Mouse (Mus musculus) cerebellum, adult 11 months (tissue): ENCODE results near the gene Tjp1.
A peak's percentile ranks its signal among the peaks of the same experiment; 100 is the strongest.

Experiments
- DNase-seq: peaks from one replicate; pipeline ENCODE4 v3.0.0; 2022

Gene Tjp1

DNA sequence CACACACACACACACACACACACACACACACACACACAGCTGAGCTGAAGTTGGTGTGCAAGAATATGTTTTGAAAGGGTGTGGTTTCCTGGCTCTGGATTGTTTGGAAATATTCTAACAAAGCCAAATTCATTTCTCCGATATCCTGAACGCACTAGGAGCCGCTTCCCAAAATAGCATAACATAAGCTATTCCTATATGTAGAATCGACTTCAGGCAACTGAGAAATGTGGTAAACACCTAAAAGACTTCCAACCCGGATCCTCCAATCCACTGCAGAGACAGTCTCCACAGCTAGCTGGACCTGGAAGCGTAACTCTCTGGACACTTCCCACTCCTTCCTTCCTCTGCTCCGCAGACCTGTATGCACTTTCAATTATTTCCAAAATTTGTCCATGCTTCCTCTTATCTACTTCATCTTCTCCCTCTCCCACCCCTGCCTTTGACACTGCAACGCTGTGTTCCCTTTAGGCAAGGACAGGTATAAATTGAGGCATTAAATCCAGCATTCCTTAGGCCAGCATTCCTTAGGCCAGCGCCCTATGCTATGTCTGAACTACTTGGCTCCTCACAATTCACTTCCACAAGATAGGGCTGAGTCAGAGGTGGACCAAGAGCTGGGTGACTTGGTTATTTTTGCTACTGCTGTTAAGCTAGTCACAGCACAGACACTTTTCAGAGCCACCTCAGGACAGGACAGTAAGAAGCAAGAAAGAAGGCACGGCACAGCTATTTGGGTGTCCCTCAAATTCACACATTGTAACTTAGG lies 144.9 kb downstream of the Tjp1 start:
- no peak for DNase-seq

GRCm38 (mm10) chr7:65381896-65382295 lies 145.7 kb downstream of the Tjp1 start:
- DNase-seq: no peak

DNA sequence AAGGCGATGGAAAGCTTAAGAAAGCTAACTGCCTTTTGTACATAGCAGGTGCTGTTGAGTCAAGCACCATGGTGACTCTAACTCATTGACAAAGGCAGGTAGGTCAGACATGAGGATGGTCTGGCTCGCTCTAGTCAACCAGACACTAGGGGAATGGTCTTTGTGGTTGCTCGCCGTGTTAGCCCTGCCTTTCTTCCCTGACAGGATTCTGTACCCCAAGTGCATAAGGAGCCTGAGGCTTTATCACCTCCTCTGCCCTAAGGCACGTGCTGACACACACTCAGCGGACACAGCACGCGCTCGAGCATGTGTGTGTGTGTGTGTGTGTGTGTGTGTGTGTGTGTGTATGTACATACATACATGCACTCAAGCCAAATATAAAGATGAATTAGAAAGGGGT lies 146.9 kb downstream of the Tjp1 start:
- DNase-seq: no peak

DNA sequence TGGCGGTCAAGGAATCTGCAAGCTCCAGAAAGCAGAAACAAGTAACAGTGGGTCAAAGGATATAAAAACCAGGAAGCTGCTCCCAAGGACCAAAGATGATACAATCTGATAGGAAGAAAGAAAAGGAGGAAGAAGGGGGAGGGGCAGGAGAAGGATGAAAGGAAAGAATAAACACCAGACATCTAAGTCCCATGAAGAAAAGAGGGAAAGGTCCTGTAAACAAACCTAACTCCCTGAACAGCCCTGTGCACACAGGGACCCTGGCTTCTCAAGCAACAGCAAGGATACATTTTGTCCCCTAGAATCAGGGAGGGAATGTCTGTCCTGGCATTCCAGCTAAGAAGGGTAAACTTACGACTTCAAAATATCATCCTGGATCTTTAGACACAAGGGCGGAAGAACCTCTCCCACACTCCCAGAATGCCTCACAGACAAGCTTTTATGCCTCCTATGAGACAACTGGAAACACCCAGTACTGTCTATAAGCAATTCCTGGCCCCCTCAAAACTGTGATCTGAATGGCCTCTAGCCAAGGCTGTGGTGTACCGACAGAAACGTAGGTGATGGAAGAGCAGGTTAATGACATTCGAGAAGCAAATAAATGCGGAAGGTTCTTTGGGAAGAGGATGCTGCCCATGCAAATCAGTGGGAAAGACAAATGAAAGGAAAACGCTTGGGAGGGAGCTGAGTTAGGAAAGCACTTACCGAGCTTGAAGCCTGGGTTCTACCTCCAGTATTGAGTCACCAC lies 148.6 kb downstream of the Tjp1 start:
- no peak for DNase-seq

DNA sequence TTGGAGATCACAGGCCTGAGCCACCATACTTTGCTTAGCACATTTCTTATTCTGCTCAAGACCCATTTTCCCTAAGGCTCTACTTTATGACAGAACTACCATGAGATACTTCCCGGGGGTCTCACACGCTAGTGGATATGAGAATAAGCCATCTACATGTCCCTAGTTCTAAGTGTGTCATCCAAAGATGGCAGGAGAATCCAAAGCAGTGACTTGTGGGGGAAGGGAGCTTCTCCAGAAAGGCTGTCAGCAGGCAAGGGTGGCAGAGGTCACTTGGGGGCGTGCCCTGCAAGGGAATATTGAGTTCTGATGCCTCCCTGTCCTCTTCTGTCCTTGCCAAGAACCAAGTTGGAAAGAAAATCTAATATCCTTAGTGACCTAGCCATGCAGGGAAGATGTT lies 150.1 kb downstream of the Tjp1 start:
- no peak for DNase-seq

- DNase-seq: no peak
Observed at GRCm38 (mm10) chr7:65375621-65376020, 152.0 kb downstream of the Tjp1 start.

DNA sequence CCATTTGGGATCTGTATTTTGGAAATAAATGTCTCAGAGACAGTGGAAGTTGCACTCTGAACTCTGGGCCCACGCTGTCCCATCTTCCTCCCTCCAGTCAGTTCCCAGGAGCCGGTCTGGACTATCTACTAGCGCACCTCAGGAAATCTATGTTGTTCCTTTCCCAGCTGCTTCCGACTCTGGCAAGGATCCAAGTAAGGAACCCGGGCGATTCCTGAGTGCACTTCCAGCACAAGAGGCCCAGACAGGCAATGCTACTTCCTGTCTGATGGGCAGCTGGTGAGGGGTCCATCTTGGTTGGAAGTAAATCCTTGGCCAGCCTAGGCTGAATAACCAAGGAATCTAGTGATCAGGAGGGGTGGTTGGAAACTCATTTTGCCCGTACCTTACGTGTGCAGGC lies 152.4 kb downstream of the Tjp1 start:
- DNase-seq: no peak

GRCm38 (mm10) chr7:65373336-65373735 lies 154.2 kb downstream of the Tjp1 start:
- DNase-seq: no peak

- no peak for DNase-seq
Observed at GRCm38 (mm10) chr7:65371765-65372164, 155.8 kb downstream of the Tjp1 start.

DNA sequence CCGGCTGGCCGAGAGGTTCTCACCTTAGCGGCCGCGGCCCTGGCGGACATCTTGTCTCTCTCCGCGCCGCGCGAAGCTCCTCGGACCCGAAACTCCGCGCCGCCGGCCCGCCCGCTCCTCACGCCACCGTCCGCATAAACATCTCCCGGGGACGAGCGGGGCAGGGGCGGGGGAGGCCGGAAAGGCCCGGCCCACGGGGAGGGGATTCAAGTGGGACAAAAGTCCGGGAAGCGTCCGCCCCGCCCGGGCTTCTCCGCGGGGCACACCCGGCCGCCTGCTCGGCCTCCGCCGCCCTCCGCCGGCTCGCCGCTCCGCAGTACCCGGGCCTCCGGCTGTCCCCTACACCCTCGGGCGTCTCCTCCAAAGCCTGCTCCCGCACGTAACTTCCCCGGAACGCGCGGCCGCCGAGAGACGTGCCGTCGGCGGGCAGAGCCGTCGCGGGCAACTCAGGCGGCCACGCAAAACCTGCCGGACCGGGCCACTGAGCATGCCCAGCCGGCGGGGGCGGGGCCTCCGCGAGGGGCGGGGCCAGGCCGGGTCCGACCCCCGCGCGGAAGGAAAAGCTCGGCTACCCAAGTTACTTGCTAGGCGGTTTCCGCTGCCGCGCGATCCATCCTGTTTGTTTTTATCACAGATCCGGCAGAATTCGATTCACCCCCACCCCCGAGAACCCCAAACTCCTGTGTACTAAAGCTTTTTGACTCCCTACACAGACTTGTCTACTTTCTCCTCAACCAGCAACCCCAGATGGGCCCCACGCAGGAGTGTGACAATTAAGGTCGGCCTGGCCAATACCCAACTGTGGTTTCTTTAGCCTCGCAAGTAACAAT lies 156.6 kb downstream of the Tjp1 start:
- DNase-seq: peak; percentile 64

DNA sequence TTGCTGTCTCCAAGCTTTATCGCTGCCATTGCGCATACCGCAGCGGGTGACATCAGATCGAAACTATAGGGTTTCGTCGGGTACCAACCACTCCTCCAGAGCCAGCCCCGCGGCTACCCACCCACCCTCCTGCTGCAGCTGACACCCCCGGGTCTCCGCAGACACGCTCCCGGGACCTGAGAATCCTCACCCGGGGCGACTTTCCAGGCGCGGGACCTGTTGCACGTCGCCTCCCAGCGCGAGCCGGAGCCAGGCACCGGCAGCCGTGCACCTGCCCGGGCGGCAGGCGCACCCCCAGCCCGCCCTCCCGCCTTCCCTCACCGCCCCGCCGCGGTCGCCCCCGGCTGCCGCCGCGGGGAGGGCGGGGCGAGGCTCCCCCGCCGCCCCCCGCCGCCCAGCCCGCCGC lies 157.2 kb downstream of the Tjp1 start:
- no peak for DNase-seq

DNA sequence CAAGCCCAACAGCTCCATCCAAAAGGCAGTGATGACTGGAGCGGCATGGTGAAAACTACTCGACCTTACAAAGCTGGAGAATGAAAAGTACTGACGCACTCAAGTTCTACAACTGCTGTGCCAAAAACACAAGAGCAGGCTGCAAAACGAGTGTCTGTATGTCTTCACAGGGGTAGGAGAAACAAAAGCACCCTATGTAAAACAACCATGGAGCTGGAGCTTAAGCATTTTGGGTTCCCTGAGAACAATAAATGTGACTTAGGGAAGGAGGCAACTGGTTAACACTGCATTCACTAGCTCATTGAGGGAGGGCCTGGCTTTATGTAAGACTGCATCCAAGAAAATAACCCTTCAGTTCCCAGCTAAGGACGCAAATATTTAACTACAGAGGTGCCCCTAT lies 158.5 kb downstream of the Tjp1 start:
- DNase-seq: no peak

- DNase-seq: no peak
Observed at GRCm38 (mm10) chr7:65367386-65368245, 160.0 kb downstream of the Tjp1 start.

DNA sequence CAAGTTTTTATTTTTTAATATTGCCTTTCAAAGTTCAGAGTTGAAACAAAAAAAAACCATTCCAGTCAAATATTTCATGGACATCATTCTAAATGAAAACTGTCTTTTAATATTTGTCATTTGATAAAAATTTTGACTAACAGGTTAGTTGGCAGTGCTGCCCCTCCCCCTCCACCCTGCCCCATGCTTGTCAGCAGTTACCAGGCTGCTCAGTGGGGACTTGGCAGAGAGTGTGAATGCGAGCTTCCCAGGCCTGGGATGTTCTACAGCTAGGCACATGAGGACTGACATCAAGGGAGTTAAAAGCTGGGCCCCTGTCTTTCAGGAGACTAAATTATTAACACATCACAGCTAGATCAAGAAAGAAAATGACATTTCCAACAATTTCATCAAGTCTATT lies 161.4 kb downstream of the Tjp1 start:
- no peak for DNase-seq

GRCm38 (mm10) chr7:65365560-65365959 lies 162.0 kb downstream of the Tjp1 start:
- DNase-seq: no peak

DNA sequence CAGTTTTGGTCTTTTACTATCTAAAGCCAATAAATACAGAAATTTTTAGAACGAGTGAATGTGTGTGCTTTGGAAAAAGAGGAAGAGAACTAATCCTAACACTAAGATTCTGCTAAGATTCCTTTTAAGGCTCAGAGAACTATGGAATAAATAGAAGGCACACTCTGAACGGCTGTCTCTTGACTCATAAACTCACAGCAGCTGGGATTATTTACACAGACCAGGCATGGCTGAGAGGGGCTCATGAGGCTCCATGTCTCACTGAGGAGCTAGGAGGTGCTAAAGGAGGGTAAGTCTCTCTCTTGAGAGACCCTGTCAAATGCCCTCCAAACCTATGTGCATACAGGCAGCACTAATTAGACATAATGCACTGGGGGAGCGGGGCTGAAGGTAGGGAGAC lies 167.3 kb downstream of the Tjp1 start:
- DNase-seq: no peak

- no peak for DNase-seq
Observed at GRCm38 (mm10) chr7:65359774-65360173, 167.8 kb downstream of the Tjp1 start.

- no peak for DNase-seq
Observed at GRCm38 (mm10) chr7:65357538-65357937, 170.0 kb downstream of the Tjp1 start.

- DNase-seq: no peak
Observed at GRCm38 (mm10) chr7:65356204-65356603, 171.4 kb downstream of the Tjp1 start.

GRCm38 (mm10) chr7:65354908-65355307 lies 172.7 kb downstream of the Tjp1 start:
- no peak for DNase-seq

GRCm38 (mm10) chr7:65350348-65351079 lies 177.1 kb downstream of the Tjp1 start:
- DNase-seq: no peak

DNA sequence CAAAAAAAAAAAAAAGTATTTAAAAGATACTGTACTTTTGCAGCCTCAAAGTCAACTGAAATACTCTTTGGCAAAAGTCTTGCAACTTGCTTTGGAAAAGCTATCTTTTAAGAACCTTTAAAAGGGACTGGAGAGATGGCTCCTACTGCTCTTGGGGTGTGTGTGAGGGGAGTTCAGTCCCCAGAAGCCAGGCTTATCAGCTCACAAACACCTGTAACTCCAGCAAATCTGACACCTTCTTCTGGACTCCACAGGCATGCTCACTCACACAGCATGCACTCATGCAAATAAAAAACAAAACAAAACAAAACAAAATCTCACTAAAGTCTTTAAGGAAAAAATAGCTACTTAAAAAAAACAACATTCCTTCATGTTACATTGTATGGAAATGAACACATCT lies 179.0 kb downstream of the Tjp1 start:
- DNase-seq: no peak
